Mouse (Mus musculus) liver, adult 2 months (tissue): ENCODE measurements at regions not wholly inside any gene's neighbourhood (a gene's known extent, or its start where the extent isn't known, plus 50 kb on each side); places are given as distances from the start of the nearest gene placed in this dataset.
A peak's percentile ranks its signal among the peaks of the same experiment; 100 is the strongest.
"Not testable (repeated sequence)": the region's sequence is repeated elsewhere in the genome, so short reads cannot be mapped to it uniquely, and the experiment has no call there.

Source experiments
- DNase-seq: peaks from one replicate; pipeline ENCODE4 v3.0.0-alpha.2; 2011; ENCODE audit warnings: low read depth, low spot score; ENCODE audit errors: extremely low read depth
- H3K27ac ChIP-seq: fragments of 200-500 bp; replicated peaks from 2 replicates; pipeline ENCODE4 v1.5.1; 2012; ENCODE audit warnings: low read depth, mild to moderate bottlenecking, control low read depth, inconsistent platforms, low read length; ENCODE audit not compliant: insufficient read depth
- H3K27me3 ChIP-seq: fragments of 200-500 bp; 2 replicates; pipeline ENCODE4 v1.6.1; 2012; ENCODE audit warnings: mild to moderate bottlenecking, moderate library complexity, low read length, inconsistent platforms; ENCODE audit not compliant: control insufficient read depth, insufficient read depth
- H3K36me3 ChIP-seq: fragments of 200-500 bp; 2 replicates; pipeline ENCODE4 v1.6.1; 2012; ENCODE audit warnings: low read length, inconsistent platforms; ENCODE audit not compliant: control insufficient read depth, insufficient read depth
- H3K4me1 ChIP-seq: fragments of 200-500 bp; 2 replicates; pipeline ENCODE4 v1.6.1; 2011; ENCODE audit warnings: low read length; ENCODE audit not compliant: control insufficient read depth, insufficient read depth
- H3K4me3 ChIP-seq: fragments of 200-500 bp; 2 replicates; pipeline ENCODE4 v1.5.1; 2011; ENCODE audit warnings: low read depth, mild to moderate bottlenecking, control low read depth, low read length, moderate library complexity; ENCODE audit not compliant: insufficient read depth
- H3K79me2 ChIP-seq: fragments of 200-500 bp; 2 replicates; pipeline ENCODE4 v1.6.1; 2012; ENCODE audit warnings: inconsistent platforms, mild to moderate bottlenecking, low read length, moderate library complexity; ENCODE audit not compliant: control insufficient read depth, insufficient read depth
- H3K9ac ChIP-seq: fragments of 200-500 bp; 2 replicates; pipeline ENCODE4 v1.6.1; 2012; ENCODE audit warnings: low read depth, mild to moderate bottlenecking, control low read depth, inconsistent platforms, low read length
- CTCF ChIP-seq: fragments of 200-500 bp; IDR thresholded peaks from 2 replicates; pipeline ENCODE4 v1.5.1; 2011; ENCODE audit warnings: low read depth, low read length, control low read depth
- POLR2A ChIP-seq: fragments of 200-500 bp; IDR thresholded peaks from 2 replicates; pipeline ENCODE4 v1.6.1; 2011; ENCODE audit warnings: low read length, control low read depth; ENCODE audit not compliant: insufficient read depth; ENCODE audit errors: extremely low read depth
- WGBS: fragments of 180-500 bp; shearing (Covaris S2); methylation state at CpG from one replicate; pipeline ENCODE4 v1.1.7; 2018; 5-methylcytosine and 5-hydroxymethylcytosine counted together

DNA sequence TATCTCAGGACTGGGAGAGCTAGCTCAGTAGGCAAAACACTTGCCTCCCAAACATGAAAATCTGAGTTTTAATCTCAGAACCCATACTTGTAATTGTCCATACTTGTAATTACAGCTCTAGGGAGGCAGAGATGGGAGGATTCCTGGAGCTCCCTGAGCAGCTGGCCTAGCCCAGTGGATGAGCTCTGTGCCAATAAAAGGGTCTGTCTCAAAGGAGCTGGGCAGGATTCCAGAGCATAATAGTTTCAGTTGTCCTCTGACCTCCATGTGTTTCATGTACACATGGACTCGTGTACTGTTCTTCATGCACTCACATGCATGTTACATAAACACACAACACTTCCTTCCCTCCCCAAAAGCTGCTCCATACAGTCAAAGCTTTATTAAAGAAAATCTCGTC is 469.2 kb upstream of the 2610301B20Rik start:
- H3K9ac ChIP-seq = no peak overlapping the region
- DNase-seq = no peak
- H3K27ac ChIP-seq = no peak overlapping the region
- no peak overlapping the region for H3K4me3 ChIP-seq
- H3K27me3 ChIP-seq = no peaks in the 10 kb centered on the region
- no peaks in the 10 kb centered on the region for H3K4me1 ChIP-seq
- 52% methylated on average over 2 of the region's 2 CpGs for WGBS
- H3K79me2 ChIP-seq = no peaks in the 10 kb centered on the region
- TF ChIP-seq POLR2A (no peak), CTCF (no peak)
- H3K36me3 ChIP-seq = no peaks in the 10 kb centered on the region

DNA sequence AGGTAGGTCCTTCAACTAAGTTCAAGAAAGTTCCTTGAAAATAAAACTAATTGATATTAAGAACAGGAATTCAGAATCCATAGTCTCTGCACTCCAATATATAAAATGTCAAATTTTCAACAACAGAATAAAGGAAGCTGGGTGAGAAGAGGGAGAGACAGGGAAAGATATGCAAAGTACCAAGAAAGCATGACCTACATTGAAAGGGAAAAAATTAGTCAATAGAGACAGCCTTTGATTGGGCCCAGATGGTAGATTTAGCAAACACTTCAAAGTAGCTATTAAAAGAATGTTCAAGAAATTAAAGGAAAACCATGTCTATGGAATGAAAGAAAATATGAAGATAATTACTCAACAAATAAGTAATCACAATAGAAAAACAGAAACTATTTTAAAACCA is 460.0 kb upstream of the 2610301B20Rik start:
- no peak overlapping the region for H3K4me3 ChIP-seq
- TF ChIP-seq POLR2A (no peak), CTCF (no peak)
- H3K27me3 ChIP-seq = no peaks in the 10 kb centered on the region
- no peaks in the 10 kb centered on the region for H3K4me1 ChIP-seq
- no peaks in the 10 kb centered on the region for H3K36me3 ChIP-seq
- no peak overlapping the region for H3K27ac ChIP-seq
- H3K79me2 ChIP-seq = no peaks in the 10 kb centered on the region
- H3K9ac ChIP-seq = no peak overlapping the region
- DNase-seq = no peak

DNA sequence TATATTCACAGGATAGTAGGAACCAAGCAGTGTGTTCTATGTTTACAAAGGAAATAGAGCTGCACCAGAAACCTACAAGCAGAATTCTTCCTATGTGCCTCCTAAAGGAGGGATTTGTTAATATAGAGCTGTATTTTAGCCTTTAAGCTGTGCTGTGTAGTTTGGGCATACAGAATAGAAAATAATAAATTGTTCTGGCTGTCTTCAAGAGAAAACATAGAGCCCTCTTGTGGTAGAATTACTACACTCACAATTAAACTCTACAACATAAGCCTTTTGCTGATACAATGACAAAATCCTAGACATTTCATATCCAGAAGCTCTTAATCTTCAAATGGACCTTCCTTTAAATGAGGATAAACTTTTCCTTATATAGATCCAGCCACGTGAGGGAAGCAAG is 452.9 kb upstream of the 2610301B20Rik start:
- WGBS = 42% methylated on average over 1 of the region's 1 CpGs
- no peaks in the 10 kb centered on the region for H3K27me3 ChIP-seq
- H3K4me1 ChIP-seq = no peaks in the 10 kb centered on the region
- DNase-seq = peak; percentile 6
- H3K79me2 ChIP-seq = no peaks in the 10 kb centered on the region
- no peak overlapping the region for H3K4me3 ChIP-seq
- TF ChIP-seq CTCF (peak; percentile 14; the same call in 1 of the 2 replicates), POLR2A (no peak)
- no peak overlapping the region for H3K9ac ChIP-seq
- H3K27ac ChIP-seq = no peak overlapping the region
- no peaks in the 10 kb centered on the region for H3K36me3 ChIP-seq

DNA sequence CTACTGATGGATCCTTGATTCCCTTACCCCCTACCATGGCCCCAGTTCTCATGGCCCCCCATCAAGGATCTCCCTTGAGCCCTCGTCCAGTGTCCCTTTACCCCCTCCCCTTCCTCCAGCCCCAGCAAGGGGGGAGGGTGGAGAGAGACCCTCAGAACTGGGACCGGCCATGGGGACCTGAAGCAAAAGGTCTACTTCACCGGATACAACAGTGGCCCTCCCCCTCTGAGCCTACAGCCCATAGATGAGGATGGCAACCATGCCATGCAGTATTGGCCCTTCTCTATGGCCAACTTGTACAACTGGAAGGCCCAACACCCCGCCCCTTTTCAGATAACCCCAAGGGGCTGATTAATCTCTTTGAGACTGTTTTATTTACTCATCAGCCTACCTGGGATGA is 439.9 kb upstream of the 2610301B20Rik start:
- no peak for TF ChIP-seq CTCF
- no peak for TF ChIP-seq POLR2A
- H3K9ac ChIP-seq = no peak overlapping the region
- DNase-seq = no peak
- no peaks in the 10 kb centered on the region for H3K27me3 ChIP-seq
- no peak overlapping the region for H3K27ac ChIP-seq
- WGBS = 87% methylated on average over 4 of the region's 4 CpGs
- H3K4me1 ChIP-seq = no peaks in the 10 kb centered on the region
- no peaks in the 10 kb centered on the region for H3K79me2 ChIP-seq
- H3K36me3 ChIP-seq = no peaks in the 10 kb centered on the region
- no peak overlapping the region for H3K4me3 ChIP-seq

DNA sequence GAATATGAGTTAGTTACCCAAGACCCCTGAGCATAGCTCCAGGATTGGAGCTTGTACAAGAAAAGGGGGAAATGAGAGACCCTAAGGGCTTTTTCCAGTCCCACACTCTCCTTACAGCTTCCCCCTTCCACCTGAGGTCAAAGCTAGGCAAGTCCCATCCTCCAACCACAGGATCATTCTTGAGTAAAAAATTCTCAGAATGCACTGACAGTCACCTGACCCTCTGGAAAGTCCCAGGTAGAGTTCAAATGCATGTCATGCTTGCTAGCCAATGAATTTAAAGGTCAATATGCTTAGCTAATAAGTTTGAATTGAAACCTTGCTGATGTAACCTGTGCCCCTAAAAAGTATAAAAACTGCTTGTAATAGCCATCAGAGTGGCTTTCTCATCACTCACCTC is 434.4 kb upstream of the 2610301B20Rik start:
- H3K9ac ChIP-seq, H3K36me3 ChIP-seq, DNase-seq, H3K27me3 ChIP-seq, H3K27ac ChIP-seq, H3K79me2 ChIP-seq, H3K4me1 ChIP-seq, H3K4me3 ChIP-seq: not testable (repeated sequence)

DNA sequence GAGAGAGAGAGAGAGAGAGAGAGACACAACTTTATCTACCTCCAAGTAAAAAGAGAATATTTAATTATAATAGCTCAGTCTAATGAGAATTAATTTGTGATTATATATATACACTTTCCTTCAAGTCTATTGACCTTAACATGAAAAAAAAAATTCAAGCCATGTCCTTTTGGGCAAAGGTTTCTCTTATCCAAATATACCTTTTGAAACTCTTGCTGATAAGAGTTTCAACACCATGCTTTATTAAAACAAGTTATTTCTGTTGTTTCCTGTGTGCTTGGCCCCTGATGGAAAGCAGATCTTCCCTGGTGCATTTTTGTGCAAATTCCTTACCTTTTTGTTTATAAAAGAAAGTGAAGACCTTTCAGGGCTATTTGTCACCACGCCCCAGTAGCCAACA is 414.7 kb upstream of the 2610301B20Rik start:
- 23% methylated on average over 1 of the region's 1 CpGs for WGBS
- Histone ChIP-seq H3K79me2 (no peaks in the 10 kb centered on the region), H3K36me3 (no peaks in the 10 kb centered on the region), H3K27me3 (no peaks in the 10 kb centered on the region), H3K9ac (no peak overlapping the region), H3K4me1 (peaks cover 4% of the 10 kb centered on the region; the same call in 1 of the 2 replicates), H3K4me3 (no peak overlapping the region), H3K27ac (no peak overlapping the region)
- DNase-seq = peak; percentile 84
- TF ChIP-seq CTCF (no peak), POLR2A (no peak)
